Mouse (Mus musculus) telencephalon, adult 2 months (tissue): ENCODE measurements around the gene Fam104a.

Experiments
- DNase-seq: peaks from one replicate; pipeline ENCODE4 v3.0.0-alpha.2; 2011; ENCODE audit warnings: low read depth, low spot score

Fam104a gene

DNA sequence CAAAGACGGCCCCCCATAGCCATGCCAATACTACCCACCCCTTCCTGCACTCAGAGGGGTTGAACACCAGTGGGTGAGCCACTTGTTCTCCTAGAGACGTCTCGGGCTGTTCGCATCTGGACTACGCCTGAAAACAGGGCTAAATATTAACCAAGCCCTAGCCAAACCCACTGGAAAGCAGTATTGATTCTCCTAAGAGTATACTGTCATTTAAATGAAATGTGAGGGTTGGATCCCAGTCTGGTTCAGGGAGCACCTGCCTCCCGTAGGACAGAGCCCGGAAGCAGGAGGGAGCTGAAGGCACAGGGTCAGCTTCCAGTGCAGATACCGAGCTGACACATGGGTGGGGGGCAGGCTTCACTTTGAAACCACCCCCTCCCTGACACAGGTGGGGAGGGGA, 52.1 kb downstream of the Fam104a start:
- DNase-seq = no peak

DNA sequence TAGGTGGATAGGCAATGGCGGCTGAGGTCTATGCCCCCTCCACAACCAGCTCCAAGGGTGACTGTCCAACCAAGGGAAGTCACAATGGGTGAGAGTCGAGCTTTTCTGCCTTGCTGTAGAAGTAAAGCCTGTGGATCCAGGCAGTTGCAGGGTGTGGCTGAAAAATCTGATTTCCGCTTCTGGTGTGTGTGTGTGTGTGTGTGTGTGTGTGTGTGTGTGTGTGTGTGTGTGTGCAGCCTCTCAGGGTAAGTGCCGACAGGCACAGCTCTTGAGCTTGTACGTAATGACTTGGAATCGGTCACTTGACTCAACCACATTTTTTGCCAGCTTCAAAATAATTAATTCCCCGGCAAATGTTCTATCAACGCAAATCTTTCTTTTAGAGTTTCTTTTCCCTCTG, 52.7 kb downstream of the Fam104a start:
- DNase-seq = no peak

DNA sequence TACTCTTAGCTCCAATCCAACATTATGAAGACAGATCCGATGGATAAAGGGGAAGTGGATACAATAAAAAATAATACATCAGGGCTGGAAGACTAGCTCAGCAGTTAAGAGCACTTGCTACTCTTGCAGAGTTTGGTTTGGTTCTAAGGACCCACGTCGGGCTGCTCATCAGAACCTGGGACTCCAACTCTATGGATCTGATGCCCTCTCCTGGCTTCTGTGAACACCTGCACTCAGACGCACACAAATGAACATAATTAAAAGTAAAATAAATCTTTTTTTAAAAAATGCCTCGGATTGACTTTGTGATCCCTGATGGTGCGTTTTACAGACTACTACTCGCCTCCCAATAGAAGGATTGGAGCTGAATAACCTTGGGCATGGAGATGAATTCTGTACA, 53.3 kb downstream of the Fam104a start:
- DNase-seq = no peak

DNA sequence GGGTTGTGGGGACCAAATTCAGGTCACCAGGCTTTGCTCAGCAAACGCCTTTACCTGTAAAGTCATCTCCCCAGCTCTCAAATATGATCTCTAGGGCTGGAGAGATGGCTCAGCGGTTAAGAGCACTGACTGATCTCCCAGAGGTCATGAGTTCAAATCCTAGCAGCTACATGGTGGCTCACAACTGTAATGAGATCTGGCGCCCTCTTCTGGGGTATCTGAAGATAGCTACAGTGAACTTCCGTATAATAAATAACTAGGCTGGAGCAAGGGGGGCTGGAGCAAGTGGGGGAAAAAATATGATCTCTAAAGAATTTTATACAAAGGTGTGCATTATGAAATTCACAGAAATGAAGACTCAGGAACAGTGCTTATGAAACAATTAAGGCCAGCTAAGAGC, 56.2 kb downstream of the Fam104a start:
- DNase-seq = no peak

DNA sequence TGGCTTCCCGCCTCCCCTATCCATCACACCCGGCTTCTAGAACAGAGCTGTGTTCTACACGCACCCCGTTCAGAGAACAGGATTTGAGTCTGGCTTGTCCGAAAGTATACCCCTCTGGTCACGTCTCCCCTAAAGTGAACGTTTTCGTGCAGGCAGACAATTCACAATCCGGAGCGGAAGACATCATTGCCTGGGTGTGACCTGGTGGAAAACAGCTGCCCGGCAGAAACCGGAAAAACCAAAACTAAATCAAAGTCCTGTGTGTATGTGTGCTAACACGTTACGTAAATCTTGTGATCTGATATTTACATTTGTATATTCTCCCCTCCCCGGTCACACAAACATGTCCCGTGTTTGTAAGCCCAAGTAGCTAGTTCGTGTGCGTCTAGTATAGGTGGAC, 58.5 kb downstream of the Fam104a start:
- DNase-seq = no peak

DNA sequence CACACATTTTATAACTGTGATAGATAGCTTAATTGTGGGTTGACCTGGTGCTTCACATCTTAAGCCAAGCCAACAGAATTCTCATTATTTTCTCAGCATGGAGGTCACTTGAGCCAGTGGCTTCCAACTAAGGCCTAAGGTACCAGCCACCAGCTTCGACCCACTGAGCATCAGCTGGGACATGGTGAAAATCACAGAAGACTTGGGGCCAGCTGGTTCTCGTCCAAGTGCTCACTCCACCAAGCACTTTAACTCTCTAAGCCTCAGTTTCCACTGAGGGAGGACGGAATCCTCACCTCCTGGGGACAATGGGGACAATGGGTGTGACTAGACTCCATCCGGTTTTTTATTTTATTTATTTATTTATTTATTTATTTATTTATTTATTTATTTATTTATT, 61.9 kb downstream of the Fam104a start:
- no peak for DNase-seq

DNA sequence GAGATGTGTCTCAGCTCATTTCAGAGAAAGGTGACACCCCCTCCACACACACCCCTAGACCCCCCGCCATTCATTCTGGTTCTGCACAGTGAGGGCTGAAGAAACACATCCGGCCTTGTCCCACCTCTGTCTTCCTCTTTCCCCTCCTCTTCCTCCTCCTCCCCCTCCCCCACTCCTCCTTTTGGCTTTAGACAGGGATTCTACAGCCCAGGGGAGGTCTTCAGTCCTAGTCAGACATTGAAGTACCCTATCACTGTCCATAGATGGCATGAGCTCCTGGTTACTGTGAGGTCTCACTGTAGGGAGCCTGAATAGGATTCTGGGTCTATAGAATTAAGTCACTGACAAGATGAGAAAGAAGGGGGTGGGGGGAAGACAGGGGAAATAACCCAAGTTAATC, 63.0 kb downstream of the Fam104a start:
- DNase-seq = no peak

DNA sequence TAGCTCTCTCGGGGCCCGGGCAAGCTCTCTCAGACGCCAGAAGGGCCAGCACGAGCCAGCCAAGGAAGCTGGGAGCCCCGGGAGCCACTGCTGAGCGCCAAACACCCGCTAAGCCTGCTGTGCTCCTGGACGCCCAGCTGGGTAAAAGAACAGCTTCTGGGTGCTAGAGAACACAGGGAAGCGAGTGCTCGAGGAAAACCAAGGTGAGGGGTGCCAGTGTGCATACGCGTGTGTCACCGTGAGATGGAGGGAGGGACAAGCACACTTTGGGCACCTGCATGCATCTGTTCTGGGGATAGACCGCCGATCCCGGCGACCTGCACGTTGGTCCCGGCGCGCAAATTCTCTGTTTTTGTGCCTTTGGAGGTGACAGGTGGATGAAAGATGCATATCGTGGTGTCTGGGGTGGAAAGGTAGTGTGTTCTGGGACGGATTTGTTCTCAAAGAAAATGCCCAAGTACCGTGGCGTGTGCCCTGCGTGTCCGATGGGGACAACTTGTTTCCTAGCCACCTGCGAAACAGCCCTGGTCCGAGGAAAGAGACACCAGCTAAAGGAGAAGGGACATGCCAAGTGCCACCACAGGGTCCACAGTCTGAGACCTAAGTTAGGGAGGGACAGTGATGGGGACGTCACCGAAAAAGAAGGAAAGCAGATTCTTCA, 64.4 kb downstream of the Fam104a start:
- no peak for DNase-seq

DNA sequence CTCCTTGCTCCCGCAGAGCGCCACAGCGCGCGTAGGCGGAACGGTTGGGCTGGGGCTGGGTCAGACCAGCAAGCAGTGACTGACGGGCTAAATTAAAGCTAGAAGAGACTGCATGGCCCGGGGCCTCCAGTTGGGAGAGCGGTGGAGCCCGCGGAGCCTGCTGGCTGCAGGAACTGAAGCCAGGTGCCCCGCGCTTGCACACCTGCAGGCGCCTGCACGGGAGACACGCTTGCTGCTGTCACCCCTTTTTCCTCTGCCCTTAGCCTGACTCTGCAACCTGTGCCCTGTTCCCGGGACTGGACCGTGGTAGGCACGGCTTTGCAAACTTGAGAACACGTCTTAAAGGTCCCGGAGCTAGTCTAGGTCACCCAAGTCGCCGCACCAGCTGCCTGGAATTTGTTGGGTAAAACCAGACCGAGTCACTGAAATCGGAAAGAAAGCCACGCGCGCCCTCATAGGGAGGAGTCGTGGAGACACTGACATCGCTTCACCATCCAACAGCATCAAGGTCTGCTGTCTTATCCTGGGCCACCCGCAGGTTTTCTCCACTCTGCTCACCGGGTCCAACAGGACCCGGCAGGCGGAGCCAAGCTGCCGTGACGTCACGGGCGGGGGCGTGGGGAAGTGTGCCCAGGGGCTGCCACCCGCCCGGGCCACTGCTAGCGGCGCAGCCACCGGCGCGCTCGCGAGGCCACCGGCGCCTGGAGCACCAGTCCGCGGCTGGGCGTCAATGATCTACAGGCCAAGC, 65.1 kb downstream of the Fam104a start, which contains the start of gene Sstr2:
Gene Sstr2 (plus strand): TSS at position 671 of the 748 bp plus-strand sequence.
- no peak for DNase-seq

DNA sequence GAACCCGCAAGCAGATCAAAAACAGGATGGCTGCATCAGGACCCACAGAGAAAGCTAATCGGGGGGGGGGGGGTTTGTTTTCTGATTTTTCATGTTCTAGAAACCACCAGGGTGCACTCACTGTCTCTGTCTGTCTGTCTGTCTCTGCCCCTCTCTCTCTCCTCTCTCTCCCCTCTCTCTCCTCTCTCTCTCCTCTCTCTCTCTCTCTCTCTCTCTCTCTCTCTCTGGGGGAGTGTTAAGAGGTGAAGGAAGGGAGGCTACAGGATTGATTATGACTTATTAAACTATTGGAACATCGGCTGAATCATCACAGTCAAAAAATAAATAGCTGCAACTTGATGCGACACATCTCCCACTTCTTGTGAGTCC, 65.7 kb downstream of the Fam104a start:
- DNase-seq = no peak

DNA sequence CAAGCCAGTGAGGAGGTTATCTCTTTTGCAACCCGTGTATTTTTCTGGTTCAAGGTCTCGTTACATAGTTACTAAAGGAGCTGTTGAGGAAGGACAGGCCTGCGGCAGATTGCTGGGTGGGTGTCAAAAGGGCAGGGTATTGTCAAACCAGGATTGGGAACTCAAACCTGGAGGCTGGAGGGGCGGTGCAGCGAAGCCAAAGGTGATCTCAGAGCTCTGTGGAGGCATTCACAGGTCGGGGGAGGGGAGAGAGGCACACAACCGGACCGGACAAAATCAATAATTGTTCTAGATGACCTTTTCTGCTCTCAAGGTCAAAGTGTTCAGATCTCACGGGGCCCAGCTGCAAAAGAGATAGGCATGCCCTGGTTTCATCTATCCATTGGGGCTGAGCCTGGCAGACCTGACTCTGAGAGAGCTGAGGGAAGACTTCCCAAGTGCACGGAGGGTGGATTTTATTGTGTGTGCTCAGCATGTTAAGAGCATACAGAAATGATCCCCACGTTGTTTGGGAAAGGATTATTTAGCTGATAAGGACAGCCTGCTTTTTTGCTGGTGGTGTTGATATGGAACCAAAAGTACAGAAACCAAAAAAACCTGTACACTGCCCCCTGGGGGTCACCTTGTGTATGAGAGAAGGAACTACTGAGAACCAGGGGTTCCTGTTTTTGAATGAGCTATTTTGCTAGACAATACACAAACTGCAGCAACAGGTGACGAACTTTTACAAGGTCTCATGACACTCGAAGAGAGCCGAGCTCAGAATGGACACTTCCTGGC, 66.6 kb downstream of the Fam104a start:
- no peak for DNase-seq

DNA sequence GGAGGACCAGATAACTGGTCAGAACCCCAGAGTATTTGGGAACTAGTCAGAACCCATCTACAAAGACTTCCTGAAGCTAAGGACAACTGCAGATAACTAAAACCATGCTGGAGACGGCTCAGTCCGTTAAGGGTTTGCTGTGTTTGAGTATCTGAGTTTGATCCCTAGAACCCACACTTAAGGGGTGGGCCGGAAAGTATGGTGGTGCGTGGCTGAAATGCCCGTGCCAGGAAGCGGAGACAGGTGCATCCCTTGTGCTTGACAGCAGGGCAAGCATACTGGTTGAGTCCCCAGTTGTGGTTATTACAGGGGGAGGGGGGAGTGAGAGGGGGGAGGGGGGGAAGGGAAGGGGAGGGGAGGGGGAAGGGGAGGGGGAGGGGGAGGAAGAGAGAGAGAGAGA, 69.5 kb downstream of the Fam104a start:
- DNase-seq = no peak

DNA sequence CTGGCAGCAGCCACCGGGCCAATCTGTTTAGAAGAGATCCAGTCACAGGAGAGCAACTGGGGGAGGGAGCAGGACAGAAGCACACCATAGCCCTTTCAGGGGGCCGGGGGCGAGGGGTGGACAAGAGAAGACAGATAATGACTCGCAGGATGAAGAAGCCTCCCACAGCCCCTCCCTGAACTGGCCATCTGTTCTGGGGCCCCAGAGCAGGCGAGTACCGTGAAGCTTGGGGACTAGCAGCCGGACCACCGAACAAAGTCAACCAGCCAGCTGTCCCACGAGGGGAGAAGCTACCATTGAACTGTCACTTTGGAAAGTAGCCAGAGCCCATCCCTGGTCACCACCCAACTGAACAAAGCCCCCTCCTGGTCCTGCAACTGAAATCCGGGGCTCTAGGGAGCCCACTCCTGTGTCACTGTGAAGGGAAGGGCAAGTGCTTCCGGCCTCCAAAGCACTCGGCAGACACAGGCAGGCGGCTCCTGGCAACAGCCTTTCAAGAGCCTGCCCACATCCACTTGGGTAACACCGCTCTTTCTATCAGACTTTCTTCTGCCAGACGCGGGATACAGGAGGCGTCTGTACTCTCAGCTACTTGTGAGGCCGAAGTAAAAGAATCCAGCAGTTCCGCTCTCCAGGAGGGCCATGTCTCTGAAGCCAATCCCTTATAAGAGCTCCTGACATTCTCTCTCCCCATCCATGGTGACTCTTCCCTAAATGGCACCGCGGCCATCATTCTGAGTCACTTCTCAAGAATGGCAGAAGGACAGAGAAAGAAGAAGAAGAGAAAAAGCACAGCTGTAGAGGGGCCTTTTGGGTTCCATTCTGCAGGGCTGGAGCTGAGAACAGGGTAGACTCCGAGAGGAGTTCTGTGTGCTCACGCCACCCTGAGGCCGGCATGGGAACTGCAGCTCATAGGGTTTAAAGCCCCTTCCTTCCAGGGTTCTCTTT, 72.0 kb downstream of the Fam104a start:
- no peak for DNase-seq
